In the genomic region with DNA sequence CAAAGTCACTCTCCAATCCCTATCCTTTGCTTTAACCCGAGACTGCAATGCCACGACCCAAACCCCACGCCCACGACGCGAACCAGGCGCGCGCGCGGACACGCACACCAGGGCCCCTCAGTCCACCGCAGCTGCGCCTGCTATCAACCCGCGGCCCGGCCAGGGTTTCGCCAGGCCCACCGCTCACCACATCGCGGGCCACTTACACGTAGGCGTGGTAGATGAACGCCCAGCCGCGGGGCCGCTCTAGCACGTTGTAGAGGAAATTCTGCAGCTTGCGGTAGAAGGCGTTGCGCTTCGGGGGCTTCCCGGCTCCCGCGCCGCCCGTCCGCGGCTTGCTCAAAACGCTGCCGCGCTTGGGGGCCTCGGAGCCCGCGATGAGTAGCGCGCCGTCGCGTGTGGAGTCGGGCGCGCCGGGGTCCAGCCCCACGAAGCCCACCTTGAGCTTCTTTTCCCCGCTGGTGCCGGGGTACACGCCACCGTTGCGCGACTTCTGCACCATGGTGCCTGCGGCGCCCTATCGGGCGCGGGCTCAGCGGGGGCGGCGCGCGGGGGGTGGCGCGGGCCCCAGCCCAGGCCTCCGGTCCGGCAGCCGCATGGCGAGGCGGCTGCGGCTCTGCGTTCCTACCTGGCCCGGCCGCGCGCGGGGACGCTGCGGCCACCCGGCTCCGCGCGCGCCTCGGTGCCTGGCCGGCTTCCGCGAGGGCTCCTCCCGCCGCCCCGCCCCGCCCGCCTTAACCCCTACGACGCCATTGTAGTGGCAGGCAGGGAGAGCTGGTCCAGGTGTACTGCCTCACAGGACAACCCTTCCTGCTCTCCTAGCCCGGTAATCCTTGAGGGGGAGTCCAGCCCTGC, we compare ENCODE assay signal across 9 mouse cellular contexts. TPM values are rescaled to one million over a fixed set of nuclear protein-coding genes. Genes with fewer than 3 reads are reported as not detected.
DNase-seq lines count a peak whose midpoint lies in the region; ATAC-seq and TF ChIP-seq lines count a peak whose summit lies in the region.
"Had no signal": no experiment of that assay in that cellular context is flagged by ENCODE, and none has a peak within 500 bp of the region (broad histone marks: within the 10 kb centered on the region; RNA-seq: fewer than 3 reads in every experiment).

A gene (minus strand): TSS at position 710 of the 855 bp plus-strand sequence.

- no peak for TF ChIP-seq EP300 in liver, postnatal 0 days (IDR thresholded peaks at IDR 0.05; ENCODE audit: low read depth)

- TF ChIP-seq CTCF in liver, postnatal 0 days (IDR thresholded peaks at IDR 0.05; ENCODE audit: low read depth): no peak

- peak within 1 kb of the TSS; percentile 96 for H3K27ac ChIP-seq in hindbrain, embryonic 14.5 days
- no peak within 1 kb of the TSS for H3K27ac ChIP-seq in liver, postnatal 0 days (ENCODE audit: low read depth)

- ATAC-seq in hindbrain, embryonic 14.5 days (ENCODE audit: low FRiP score): peak; percentile 64
- ATAC-seq in liver, postnatal 0 days: no peak

- peak within 1 kb of the TSS; percentile 80 for H3K4me2 ChIP-seq in hindbrain, embryonic 14.5 days (replicated peaks)
- H3K4me2 ChIP-seq in liver, postnatal 0 days (ENCODE audit: low read depth, low read length): peak within 1 kb of the TSS; percentile 55

- H3K36me3 ChIP-seq in hindbrain, embryonic 14.5 days (replicated peaks; ENCODE audit: control insufficient read depth, insufficient read depth): no peaks in the 10 kb centered on the region
- H3K36me3 ChIP-seq in liver, postnatal 0 days (replicated peaks; ENCODE audit: insufficient read depth, low read length): no peaks in the 10 kb centered on the region

- no peaks in the 10 kb centered on the region for H3K9me3 ChIP-seq in hindbrain, embryonic 14.5 days (ENCODE audit: control insufficient read depth, low read length)
- H3K9me3 ChIP-seq in liver, postnatal 0 days (ENCODE audit: low read length): no peaks in the 10 kb centered on the region

- peak within 1 kb of the TSS; percentile 85 for H3K4me3 ChIP-seq in hindbrain, embryonic 14.5 days (replicated peaks; ENCODE audit: low read length)
- H3K4me3 ChIP-seq in liver, postnatal 0 days (ENCODE audit: low read depth, low read length): peak within 1 kb of the TSS; percentile 25
- H3K4me3 ChIP-seq: myocyte had no signal

- peak in 1 of 2 experiments; percentile 60 for DNase-seq in left cerebral cortex, adult 18-20 months (ENCODE audit: low spot score in 2 of 2)
- no peak for DNase-seq in left cerebral cortex, adult 9 months (ENCODE audit: low spot score in 2 of 2)
- DNase-seq in cerebellum, postnatal 14 days: peak; percentile 71 to 74
- DNase-seq in hindbrain, embryonic 14.5 days (ENCODE audit: low spot score): peak; percentile 69
- no peak for DNase-seq in liver, postnatal 0 days
- no peak for DNase-seq in adrenal gland, postnatal 25 days
- DNase-seq in kidney, adult 9 months: no peak
- no peak for DNase-seq in thymus, postnatal 10 days (ENCODE audit: low spot score in 2 of 2)

- under 1% methylated on average over 103 of the region's 104 CpGs for WGBS in hindbrain, embryonic 14.5 days
- WGBS in liver, postnatal 0 days (ENCODE audit: insufficient replicate concordance): 1% methylated on average over 92 of the region's 104 CpGs

- peaks cover 38% of the 10 kb centered on the region for H3K4me1 ChIP-seq in hindbrain, embryonic 14.5 days (replicated peaks; ENCODE audit: control insufficient read depth, insufficient read depth, low read length)
- H3K4me1 ChIP-seq in liver, postnatal 0 days (ENCODE audit: insufficient read depth): 0 out of 2 replicates have a peak, but pooled peaks cover 4% of the 10 kb centered on the region

- peaks cover 20% of the 10 kb centered on the region; the same call in 1 of the 2 replicates for H3K27me3 ChIP-seq in hindbrain, embryonic 14.5 days (ENCODE audit: control insufficient read depth, insufficient read depth, low read length)
- peaks cover 43% of the 10 kb centered on the region for H3K27me3 ChIP-seq in liver, postnatal 0 days (ENCODE audit: insufficient read depth, low read length)

- peak within 1 kb of the TSS; percentile 96 for H3K9ac ChIP-seq in hindbrain, embryonic 14.5 days
- no peak within 1 kb of the TSS for H3K9ac ChIP-seq in liver, postnatal 0 days (replicated peaks)

RNA-seq across cellular contexts. Expression of the gene that starts here (rescaled TPM):
- 100 to 1,000 TPM; 264 to 274 TPM for total RNA-seq in left cerebral cortex, adult 18-20 months (2021)
- 54.2 and 55.9 TPM in 2 replicates for polyA plus RNA-seq in hindbrain, embryonic 14.5 days (2014; fragmentation: Nextera tagmentation; extraction: Ambion mirVana)
- polyA plus RNA-seq in liver, postnatal 0 days (2015; fragmentation: Nextera tagmentation; extraction: Ambion mirVana): not detected in 2 replicates
- total RNA-seq in adrenal gland, postnatal 25 days (2021): 3.7 and 6.3 TPM in 2 replicates
- polyA plus RNA-seq: myocyte had no signal

Comparison
In these comparisons a context has a peak if more than half of its experiments do, and no peak if none do; other contexts are left out.
1. RNA of the gene that starts here (total RNA-seq): 264 to 274 TPM in left cerebral cortex, adult 18-20 months; 3.7 to 6.3 TPM in adrenal gland, postnatal 25 days; every median in the first group is over 10 times any median in the second.
2. RNA of the gene that starts here (polyA plus RNA-seq): 54.2 to 55.9 TPM in hindbrain, embryonic 14.5 days; not detected in liver, postnatal 0 days; every median in the first group is over 10 times any median in the second.
3. DNase-seq: peak in cerebellum, postnatal 14 days (2 of 2) and hindbrain, embryonic 14.5 days (single experiment); none in left cerebral cortex, adult 9 months (0 of 2), liver, postnatal 0 days (single experiment), adrenal gland, postnatal 25 days (single experiment), kidney, adult 9 months (single experiment) and thymus, postnatal 10 days (0 of 2).